Mouse (Mus musculus): ENCODE measurements around the gene Otulin. TPM values are rescaled to one million over a fixed set of nuclear protein-coding genes. Genes with fewer than 3 reads are reported as not detected.

Gene Otulin
- total and polyA plus RNA-seq, 3 experiments: 65.5 to 70.6 TPM; not detected in 1

DNA sequence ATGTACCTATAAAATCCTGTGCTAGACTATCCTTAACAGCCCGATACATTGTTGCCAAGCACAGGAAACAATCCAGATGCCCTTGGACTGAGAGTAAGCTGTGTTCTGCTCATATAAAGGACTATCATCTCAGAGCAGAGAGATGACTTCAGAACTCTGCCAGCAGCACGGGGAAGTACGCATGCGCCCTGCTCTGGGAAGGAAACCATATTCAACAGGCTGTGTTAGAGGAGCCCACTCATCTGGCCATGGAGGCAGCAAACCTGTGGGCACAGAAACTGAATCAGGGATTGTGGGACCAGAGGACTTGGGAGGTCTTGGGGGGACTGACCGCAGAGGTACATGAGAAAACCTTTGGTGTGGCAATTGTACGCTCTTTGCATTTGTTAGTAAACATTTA, 31.2 kb upstream of the Otulin start:
- no peaks in the 10 kb centered on the region; the same call in 1 of the 2 replicates for H3K79me2 ChIP-seq (ENCODE audit: control insufficient read depth, insufficient read depth, low read length, poor library complexity)
- H3K4me1 ChIP-seq (ENCODE audit: control insufficient read depth in 1 of 2, insufficient read depth in 2 of 2, low read length in 2 of 2): peaks cover 8 to 18% of the 10 kb centered on the region in 2 experiments
- H3K36me3 ChIP-seq (ENCODE audit: control insufficient read depth in 1 of 2, insufficient read depth in 2 of 2, low read length in 2 of 2): peaks cover 0 to 14% of the 10 kb centered on the region in 2 experiments; a peak in 2 of 4 replicates
- H3K9me3 ChIP-seq (replicated peaks; ENCODE audit: insufficient read depth, low read length): no peaks in the 10 kb centered on the region
- no peak overlapping the region for H3K4me3 ChIP-seq (ENCODE audit: control insufficient read depth in 1 of 2, insufficient read depth in 1 of 2, low read depth in 2 of 2, low read length in 2 of 2)
- peak; percentile 47 for DNase-seq (ENCODE audit: low read depth, low spot score)
- no peaks in the 10 kb centered on the region for H3K27me3 ChIP-seq (ENCODE audit: control insufficient read depth in 1 of 2, insufficient read depth in 2 of 2, low read length in 2 of 2)
- no peak overlapping the region for H3K9ac ChIP-seq (ENCODE audit: control insufficient read depth, low read depth, low read length, poor library complexity, severe bottlenecking)
- no peak overlapping the region for H3K27ac ChIP-seq (ENCODE audit: control insufficient read depth, low read depth, low read length)
- TF ChIP-seq POLR2AphosphoS5 (IDR thresholded peaks at IDR 0.05; ENCODE audit: borderline replicate concordance, low read depth, low read length) (no peak), TAL1 (IDR thresholded peaks at IDR 0.05; ENCODE audit: low read length) (no peak), UBTF (IDR thresholded peaks at IDR 0.05; ENCODE audit: borderline replicate concordance, insufficient read depth, low read depth, low read length) (no peak), ETS1 (IDR thresholded peaks at IDR 0.05; ENCODE audit: low read depth, low read length) (no peak), ZC3H11A (IDR thresholded peaks at IDR 0.05; ENCODE audit: low read depth, low read length) (no peak), MYC (IDR thresholded peaks at IDR 0.05; ENCODE audit: low read depth, low read length) (no peak), MAFK (IDR thresholded peaks at IDR 0.05; ENCODE audit: borderline replicate concordance, low read depth, low read length) (no peak), SIN3A (IDR thresholded peaks at IDR 0.05; ENCODE audit: low read length) (no peak), MAZ (IDR thresholded peaks at IDR 0.05; ENCODE audit: low read depth, low read length) (no peak), ZMIZ1 (IDR thresholded peaks at IDR 0.05; ENCODE audit: low read depth, low read length) (no peak), USF1 (IDR thresholded peaks at IDR 0.05; ENCODE audit: low read depth, low read length) (no peak), MYB (IDR thresholded peaks at IDR 0.05; ENCODE audit: low read depth, low read length) (no peak), ZKSCAN1 (IDR thresholded peaks at IDR 0.05; ENCODE audit: low read depth, low read length) (no peak), BHLHE40 (IDR thresholded peaks at IDR 0.05; ENCODE audit: borderline replicate concordance, low read depth, low read length) (no peak)

DNA sequence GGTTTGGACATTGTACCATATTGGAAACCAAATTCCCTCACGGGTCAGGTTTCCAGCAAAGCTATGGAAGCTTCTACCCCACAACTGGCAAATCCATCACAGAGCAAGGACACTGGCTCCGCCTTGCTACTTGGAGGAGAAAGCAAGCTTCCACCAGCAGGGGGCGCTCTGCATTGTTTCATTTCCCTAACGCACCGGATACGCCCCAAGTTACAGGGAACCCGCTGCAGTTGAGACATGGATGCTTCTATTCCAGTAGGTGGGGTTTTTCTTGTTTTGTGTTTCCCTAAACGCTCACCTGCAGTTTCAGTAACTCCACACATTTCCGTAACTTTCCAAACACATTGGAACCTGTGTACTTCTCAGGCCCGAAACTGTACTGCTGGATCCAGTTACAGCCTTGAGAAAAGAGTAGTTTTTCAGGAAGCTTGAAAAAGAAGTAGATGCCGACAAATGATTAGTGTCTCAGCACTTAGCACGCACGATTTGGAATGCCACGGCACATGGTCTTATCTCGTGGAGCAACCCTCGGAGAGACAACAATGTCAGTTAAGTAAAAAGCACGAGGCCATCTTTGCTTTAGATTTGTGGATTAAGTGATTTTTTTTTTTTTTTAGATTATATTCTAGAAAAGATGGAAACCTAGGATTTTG, 29.2 kb upstream of the Otulin start:
- Histone ChIP-seq H3K27me3 (ENCODE audit: control insufficient read depth in 1 of 2, insufficient read depth in 2 of 2, low read length in 2 of 2) (no peaks in the 10 kb centered on the region), H3K36me3 (ENCODE audit: control insufficient read depth in 1 of 2, insufficient read depth in 2 of 2, low read length in 2 of 2) (peaks cover 0 to 2% of the 10 kb centered on the region in 2 experiments; a peak in 1 of 4 replicates), H3K9me3 (replicated peaks; ENCODE audit: insufficient read depth, low read length) (no peaks in the 10 kb centered on the region), H3K9ac (ENCODE audit: control insufficient read depth, low read depth, low read length, poor library complexity, severe bottlenecking) (peak overlapping the region; percentile 58), H3K79me2 (ENCODE audit: control insufficient read depth, insufficient read depth, low read length, poor library complexity) (no peaks in the 10 kb centered on the region), H3K4me3 (ENCODE audit: control insufficient read depth in 1 of 2, insufficient read depth in 1 of 2, low read depth in 2 of 2, low read length in 2 of 2) (peak overlapping the region; percentile 48 to 60), H3K27ac (ENCODE audit: control insufficient read depth, low read depth, low read length) (no peak overlapping the region), H3K4me1 (ENCODE audit: control insufficient read depth in 1 of 2, insufficient read depth in 2 of 2, low read length in 2 of 2) (peaks cover 2 to 3% of the 10 kb centered on the region in 2 experiments; a peak in 2 of 4 replicates)
- peak; percentile 94 for DNase-seq (ENCODE audit: low read depth, low spot score)
- TF ChIP-seq EP300 (IDR thresholded peaks at IDR 0.05; ENCODE audit: low read depth in 1 of 2, low read length in 2 of 2) (0 out of 4 replicates have a peak, but pooled peaks have one; percentile 20 to 32), GABPA (IDR thresholded peaks at IDR 0.05; ENCODE audit: low read depth, low read length) (no peak), GATA1 (IDR thresholded peaks at IDR 0.05; ENCODE audit: low read depth, low read length) (peak; percentile 33), USF1 (IDR thresholded peaks at IDR 0.05; ENCODE audit: low read depth, low read length) (no peak), TBP (IDR thresholded peaks at IDR 0.05; ENCODE audit: low read depth, low read length) (0 out of 2 replicates have a peak, but pooled peaks have one; percentile 40), POLR2AphosphoS5 (IDR thresholded peaks at IDR 0.05; ENCODE audit: borderline replicate concordance, low read depth, low read length) (no peak), E2F4 (IDR thresholded peaks at IDR 0.05; ENCODE audit: borderline replicate concordance, low read depth, low read length) (no peak), MYC (IDR thresholded peaks at IDR 0.05; ENCODE audit: low read depth, low read length) (peak; percentile 59; the same call in 1 of the 2 replicates), ZKSCAN1 (IDR thresholded peaks at IDR 0.05; ENCODE audit: low read depth, low read length) (no peak), MAZ (IDR thresholded peaks at IDR 0.05; ENCODE audit: low read depth, low read length) (no peak), MEF2A (IDR thresholded peaks at IDR 0.05; ENCODE audit: extremely low read depth, insufficient replicate concordance, low read depth, low read length, poor library complexity, severe bottlenecking) (no peak), TCF12 (IDR thresholded peaks at IDR 0.05; ENCODE audit: low read depth, low read length) (no peak), SIN3A (IDR thresholded peaks at IDR 0.05; ENCODE audit: low read length) (peak; percentile 74), RAD21 (IDR thresholded peaks at IDR 0.05; ENCODE audit: low read depth, low read length) (peak; percentile 86), NRF1 (IDR thresholded peaks at IDR 0.05; ENCODE audit: insufficient read depth, low read depth, low read length, poor library complexity, severe bottlenecking) (no peak), ETS1 (IDR thresholded peaks at IDR 0.05; ENCODE audit: low read depth, low read length) (no peak), RCOR1 (IDR thresholded peaks at IDR 0.05; ENCODE audit: low read depth, low read length) (peak; percentile 59), ZMIZ1 (IDR thresholded peaks at IDR 0.05; ENCODE audit: low read depth, low read length) (no peak), BHLHE40 (IDR thresholded peaks at IDR 0.05; ENCODE audit: borderline replicate concordance, low read depth, low read length) (peak; percentile 32), UBTF (IDR thresholded peaks at IDR 0.05; ENCODE audit: borderline replicate concordance, insufficient read depth, low read depth, low read length) (no peak), CTCF (IDR thresholded peaks at IDR 0.05 in 2 of 3, conservative IDR thresholded peaks at IDR 0.05 in 1 of 3; ENCODE audit: control insufficient read depth in 1 of 3, insufficient read depth in 1 of 3, low read depth in 2 of 3, low read length in 3 of 3, poor library complexity in 1 of 3, severe bottlenecking in 1 of 3) (peak; percentile 89 to 99 (median 98)), NELFE (IDR thresholded peaks at IDR 0.05; ENCODE audit: low read depth, low read length) (no peak), ZC3H11A (IDR thresholded peaks at IDR 0.05; ENCODE audit: low read depth, low read length) (peak; percentile 90)

Measured in MEL (cell line).